Mouse (Mus musculus): ENCODE measurements around the gene Evc. TPM values are rescaled to one million over a fixed set of nuclear protein-coding genes. Genes with fewer than 3 reads are reported as not detected.

Evc gene
- polyA plus RNA-seq, 1 experiment from 2014 or later = 3.5 TPM

DNA sequence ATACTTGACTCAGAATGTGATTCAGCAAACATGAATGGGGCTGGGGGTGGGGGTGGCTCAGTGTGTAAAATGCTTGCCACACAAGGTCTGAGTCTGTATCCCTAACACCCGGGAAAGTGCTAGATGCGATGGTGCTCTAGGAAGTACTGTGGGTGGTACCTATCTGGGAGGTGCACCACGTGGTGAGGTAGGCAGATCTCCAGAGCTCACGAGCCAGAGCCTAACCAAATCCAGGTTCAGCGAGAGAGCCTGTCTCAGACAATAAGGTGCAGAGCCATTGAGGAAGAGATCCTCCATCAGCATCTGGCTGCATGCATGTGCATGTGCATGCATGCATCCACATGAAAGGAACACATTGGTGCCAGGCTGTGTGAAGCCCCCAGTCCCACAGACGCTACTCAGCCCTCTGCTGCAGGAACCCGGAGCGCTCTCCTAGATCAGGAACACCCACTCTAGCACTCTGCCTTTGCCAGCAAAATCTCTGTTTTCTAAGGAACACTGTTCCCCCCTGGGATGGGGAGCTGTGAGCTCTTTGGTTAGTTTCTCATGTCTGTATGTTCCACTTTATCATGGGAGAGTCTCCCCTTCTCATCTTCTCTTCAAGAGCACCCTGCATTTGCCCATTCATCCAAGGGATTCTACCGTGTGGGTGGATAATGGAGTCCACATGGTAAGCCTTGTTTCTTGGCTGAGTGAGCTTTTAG, 84.4 kb downstream of the Evc start:
- no peak overlapping the region for H3K4me2 ChIP-seq
- H3K9ac ChIP-seq = no peak overlapping the region
- H3K9me3 ChIP-seq (replicated peaks) = no peaks in the 10 kb centered on the region
- no peaks in the 10 kb centered on the region for H3K36me3 ChIP-seq
- peaks cover 21% of the 10 kb centered on the region for H3K27me3 ChIP-seq
- H3K27ac ChIP-seq = no peak overlapping the region
- H3K4me1 ChIP-seq (replicated peaks) = no peaks in the 10 kb centered on the region
- no peak for ATAC-seq (replicated peaks; ENCODE audit: insufficient number of reproducible peaks, insufficient read depth, low FRiP score, low read depth)
- 71% methylated on average over 9 of the region's 9 CpGs for WGBS
- no peak overlapping the region for H3K4me3 ChIP-seq

DNA sequence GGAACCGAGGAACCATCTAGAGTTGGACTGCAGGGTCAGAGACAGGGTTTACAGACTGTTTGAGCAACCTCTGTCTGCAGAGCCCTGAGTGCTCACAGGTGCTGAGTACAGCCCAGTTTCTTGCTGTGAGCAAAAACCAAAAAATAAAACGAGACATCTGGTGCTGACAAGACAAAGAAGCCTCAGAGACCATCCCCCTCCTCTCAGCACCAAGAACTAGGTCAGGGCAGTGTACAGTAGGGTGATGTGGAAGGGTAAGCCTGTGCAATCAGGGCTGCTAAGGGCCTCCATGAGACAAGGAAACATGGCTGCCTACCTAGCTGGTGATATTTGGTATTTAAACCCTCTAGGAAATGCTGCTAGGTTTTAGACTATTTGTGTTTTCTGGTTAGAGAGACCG, 85.1 kb downstream of the Evc start:
- no peak for ATAC-seq (replicated peaks; ENCODE audit: insufficient number of reproducible peaks, insufficient read depth, low FRiP score, low read depth)
- WGBS = 57% methylated on average over 3 of the region's 3 CpGs
- Histone ChIP-seq H3K36me3 (no peaks in the 10 kb centered on the region), H3K4me3 (no peak overlapping the region), H3K4me2 (no peak overlapping the region), H3K27ac (no peak overlapping the region), H3K9me3 (replicated peaks) (no peaks in the 10 kb centered on the region), H3K27me3 (peaks cover 26% of the 10 kb centered on the region), H3K9ac (no peak overlapping the region), H3K4me1 (replicated peaks) (no peaks in the 10 kb centered on the region)

DNA sequence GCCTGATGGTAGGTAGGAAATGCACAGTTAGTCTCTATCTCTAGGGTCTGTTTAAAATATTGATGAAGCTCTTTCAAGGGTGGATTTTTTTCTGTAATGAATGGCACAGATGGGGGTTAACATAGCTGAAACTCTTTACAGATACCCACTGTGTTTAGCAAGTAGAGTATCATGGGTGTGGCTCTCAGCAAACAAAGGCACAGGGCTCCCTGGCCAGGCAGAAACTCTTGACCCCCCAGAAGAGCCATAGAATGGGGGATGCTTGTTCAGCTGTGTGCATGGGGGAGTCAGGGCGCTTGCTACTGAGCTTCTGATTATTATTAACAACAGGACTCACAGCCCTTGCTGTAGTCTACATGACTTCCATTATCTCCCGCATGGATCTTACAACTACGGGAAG, 87.8 kb downstream of the Evc start:
- WGBS = 68% methylated on average over 3 of the region's 3 CpGs
- Histone ChIP-seq H3K9me3 (replicated peaks) (no peaks in the 10 kb centered on the region), H3K27me3 (peaks cover 53% of the 10 kb centered on the region), H3K27ac (no peak overlapping the region), H3K36me3 (no peaks in the 10 kb centered on the region), H3K9ac (no peak overlapping the region), H3K4me1 (replicated peaks) (peaks cover 13% of the 10 kb centered on the region), H3K4me2 (no peak overlapping the region), H3K4me3 (no peak overlapping the region)
- ATAC-seq (replicated peaks; ENCODE audit: insufficient number of reproducible peaks, insufficient read depth, low FRiP score, low read depth) = no peak

DNA sequence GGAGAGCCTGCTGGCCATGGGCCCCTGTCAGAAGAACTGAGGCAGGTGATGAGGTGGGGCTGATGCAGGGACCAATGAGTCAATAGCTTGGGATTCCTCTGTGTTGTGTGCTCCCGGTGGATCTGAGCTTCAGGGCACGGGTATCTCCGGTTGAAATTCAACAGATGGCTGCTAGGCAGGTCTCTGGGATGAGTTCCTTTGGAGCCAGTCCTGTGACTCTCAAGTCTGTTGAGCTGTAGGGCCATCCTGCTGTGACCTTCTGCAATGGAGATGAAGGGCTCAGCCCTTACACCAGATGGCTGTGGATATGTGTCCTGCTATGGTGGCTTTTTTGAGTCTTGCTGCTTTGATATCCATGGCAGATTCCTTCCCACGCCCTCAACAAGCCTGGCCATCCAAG, 89.2 kb downstream of the Evc start:
- no peak overlapping the region for H3K9ac ChIP-seq
- H3K36me3 ChIP-seq = no peaks in the 10 kb centered on the region
- no peak overlapping the region for H3K27ac ChIP-seq
- no peaks in the 10 kb centered on the region for H3K9me3 ChIP-seq (replicated peaks)
- H3K4me2 ChIP-seq = no peak overlapping the region
- H3K4me1 ChIP-seq (replicated peaks) = peaks cover 14% of the 10 kb centered on the region
- no peak overlapping the region for H3K4me3 ChIP-seq
- 24% methylated on average over 4 of the region's 4 CpGs for WGBS
- ATAC-seq (replicated peaks; ENCODE audit: insufficient number of reproducible peaks, insufficient read depth, low FRiP score, low read depth) = no peak
- H3K27me3 ChIP-seq = peaks cover 67% of the 10 kb centered on the region

DNA sequence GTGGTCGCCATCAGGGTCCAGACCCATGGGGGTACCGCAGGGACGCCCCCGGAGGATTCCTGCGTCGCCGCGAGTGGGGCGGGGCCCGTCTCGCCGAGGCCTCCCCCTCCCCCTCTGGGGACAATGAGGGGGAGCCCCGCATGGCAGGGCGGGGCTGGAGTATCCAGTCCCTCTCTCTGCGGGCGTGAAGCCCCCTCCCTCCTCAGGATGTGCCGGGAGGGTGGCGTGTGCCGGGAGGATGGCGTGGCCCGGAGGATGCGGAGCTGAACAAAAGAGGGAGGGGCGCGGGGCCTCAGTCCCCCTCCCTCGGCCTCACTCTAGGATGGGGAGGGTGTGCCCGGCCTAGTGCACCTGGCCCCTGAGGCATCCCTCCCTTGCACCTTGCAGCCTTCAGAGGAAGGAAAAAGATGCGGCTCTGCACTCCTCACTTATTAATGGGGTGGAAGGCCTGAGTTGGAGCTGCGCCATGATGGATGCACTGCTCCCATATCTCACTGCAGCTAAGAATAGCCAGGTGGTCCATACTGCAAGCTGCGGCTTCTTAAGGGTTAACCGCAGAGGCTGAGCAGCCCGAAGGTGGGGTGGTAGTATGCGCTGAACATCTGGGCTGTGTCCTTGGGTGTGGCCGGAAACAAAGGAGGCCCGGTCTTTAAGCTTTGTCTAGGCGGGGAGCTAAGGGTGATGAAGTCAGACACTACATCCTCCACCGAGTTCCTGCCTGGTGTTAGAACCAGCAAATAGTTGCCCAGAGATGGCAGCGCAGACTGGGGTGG, 90.4 kb downstream of the Evc start:
- ATAC-seq (replicated peaks; ENCODE audit: insufficient number of reproducible peaks, insufficient read depth, low FRiP score, low read depth) = 0 out of 2 replicates have a peak, but pooled peaks have one; percentile 10
- peaks cover 25% of the 10 kb centered on the region for H3K4me1 ChIP-seq (replicated peaks)
- H3K9ac ChIP-seq = no peak overlapping the region
- 1% methylated on average over 36 of the region's 37 CpGs for WGBS
- H3K27me3 ChIP-seq = peaks cover 79% of the 10 kb centered on the region
- peak overlapping the region; percentile 53 for H3K4me3 ChIP-seq
- H3K9me3 ChIP-seq (replicated peaks) = no peaks in the 10 kb centered on the region
- H3K4me2 ChIP-seq = peak overlapping the region; percentile 73
- H3K27ac ChIP-seq = peak overlapping the region; percentile 57; the same call in 1 of the 2 replicates
- no peaks in the 10 kb centered on the region for H3K36me3 ChIP-seq

DNA sequence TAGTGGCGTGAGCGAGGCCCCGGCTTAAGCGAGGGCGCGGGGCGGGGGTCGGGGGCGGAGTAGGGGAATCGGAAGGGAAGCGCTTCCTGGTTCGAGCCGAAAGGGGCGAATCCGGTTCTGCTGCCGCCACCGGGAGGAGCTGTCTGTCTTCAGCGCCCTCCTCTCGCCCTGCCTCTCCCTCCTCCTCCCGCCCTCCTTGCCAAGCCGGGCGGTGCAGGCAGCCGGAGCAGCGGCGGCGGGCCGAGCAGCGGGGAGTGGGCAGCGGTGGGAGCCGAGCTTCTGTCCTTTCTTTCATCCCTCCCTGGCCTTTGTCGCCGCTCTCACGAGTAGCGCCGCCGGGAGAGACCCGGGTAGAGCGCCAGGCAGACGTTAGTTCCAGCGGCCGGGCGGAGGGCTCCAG, 91.0 kb downstream of the Evc start:
- peaks cover 25% of the 10 kb centered on the region for H3K4me1 ChIP-seq (replicated peaks)
- peak overlapping the region; percentile 53 for H3K4me3 ChIP-seq
- H3K9ac ChIP-seq = no peak overlapping the region
- peak; percentile 30 for ATAC-seq (replicated peaks; ENCODE audit: insufficient number of reproducible peaks, insufficient read depth, low FRiP score, low read depth)
- peak overlapping the region; percentile 57 for H3K27ac ChIP-seq
- 0% methylated on average over 32 of the region's 42 CpGs for WGBS
- peak overlapping the region; percentile 73 for H3K4me2 ChIP-seq
- H3K27me3 ChIP-seq = peaks cover 85% of the 10 kb centered on the region
- H3K36me3 ChIP-seq = no peaks in the 10 kb centered on the region
- no peaks in the 10 kb centered on the region for H3K9me3 ChIP-seq (replicated peaks)

- Histone ChIP-seq H3K4me1 (replicated peaks) (peaks cover 25% of the 10 kb centered on the region), H3K27me3 (peaks cover 94% of the 10 kb centered on the region), H3K9me3 (replicated peaks) (no peaks in the 10 kb centered on the region), H3K4me2 (peak overlapping the region; percentile 73), H3K4me3 (no peak overlapping the region), H3K9ac (no peak overlapping the region), H3K27ac (peak overlapping the region; percentile 54), H3K36me3 (no peaks in the 10 kb centered on the region)
- no peak for ATAC-seq (replicated peaks; ENCODE audit: insufficient number of reproducible peaks, insufficient read depth, low FRiP score, low read depth)
- WGBS = 26% methylated on average over 9 of the region's 9 CpGs
Measured at GRCm38 (mm10) chr5:37244666-37245242, 91.9 kb downstream of the Evc start.

DNA sequence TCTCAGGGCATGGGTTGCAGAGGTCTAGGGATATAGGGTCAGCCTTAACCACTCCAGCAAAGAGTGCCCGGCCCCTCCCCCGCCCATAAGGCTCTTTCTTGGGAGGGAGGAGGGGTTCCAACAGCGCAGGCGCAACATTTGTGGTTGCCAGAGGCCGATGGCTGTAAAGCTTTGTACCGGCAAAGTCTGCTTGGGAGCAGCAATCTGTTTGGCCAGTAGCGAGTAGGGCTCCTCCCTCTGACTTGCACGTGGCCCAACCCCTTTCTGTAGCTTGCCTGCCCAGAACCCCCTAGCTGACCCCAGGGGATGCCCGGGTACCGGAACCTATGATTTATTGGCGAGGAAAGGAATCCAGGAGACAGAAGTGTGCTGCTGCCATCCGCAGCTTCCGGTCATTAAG, 92.5 kb downstream of the Evc start:
- Histone ChIP-seq H3K4me3 (no peak overlapping the region), H3K9me3 (replicated peaks) (no peaks in the 10 kb centered on the region), H3K4me2 (no peak overlapping the region), H3K27ac (no peak overlapping the region), H3K27me3 (peaks cover 97% of the 10 kb centered on the region), H3K4me1 (replicated peaks) (peaks cover 25% of the 10 kb centered on the region), H3K36me3 (no peaks in the 10 kb centered on the region), H3K9ac (no peak overlapping the region)
- 3% methylated on average over 13 of the region's 13 CpGs for WGBS
- ATAC-seq (replicated peaks; ENCODE audit: insufficient number of reproducible peaks, insufficient read depth, low FRiP score, low read depth) = no peak

- Histone ChIP-seq H3K4me2 (no peak overlapping the region), H3K4me3 (no peak overlapping the region), H3K4me1 (replicated peaks) (peaks cover 25% of the 10 kb centered on the region), H3K36me3 (no peaks in the 10 kb centered on the region), H3K27me3 (peaks cover 94% of the 10 kb centered on the region), H3K9ac (no peak overlapping the region), H3K27ac (no peak overlapping the region), H3K9me3 (replicated peaks) (no peaks in the 10 kb centered on the region)
- WGBS = 2% methylated on average over 19 of the region's 19 CpGs
- ATAC-seq (replicated peaks; ENCODE audit: insufficient number of reproducible peaks, insufficient read depth, low FRiP score, low read depth) = no peak
Measured at GRCm38 (mm10) chr5:37243169-37243886, 93.4 kb downstream of the Evc start.

- ATAC-seq (replicated peaks; ENCODE audit: insufficient number of reproducible peaks, insufficient read depth, low FRiP score, low read depth) = no peak
- 11% methylated on average over 44 of the region's 44 CpGs for WGBS
- peaks cover 25% of the 10 kb centered on the region for H3K4me1 ChIP-seq (replicated peaks)
Measured at GRCm38 (mm10) chr5:37242360-37243168, 94.1 kb downstream of the Evc start.

More at GRCm38 (mm10) chr5:37242360-37243168, 94.1 kb downstream of the Evc start:
- Histone ChIP-seq H3K27ac (no peak overlapping the region), H3K36me3 (no peaks in the 10 kb centered on the region), H3K4me3 (peak overlapping the region; percentile 31), H3K9me3 (replicated peaks) (no peaks in the 10 kb centered on the region), H3K27me3 (peaks cover 93% of the 10 kb centered on the region), H3K4me2 (peak overlapping the region; percentile 61), H3K9ac (no peak overlapping the region)
